Mouse (Mus musculus): ENCODE measurements at regions not wholly inside any gene's neighbourhood (a gene's known extent, or its start where the extent isn't known, plus 50 kb on each side); places are given as distances from the start of the nearest gene placed in this dataset.

GRCm38 (mm10) chr2:147772579-147772978, 274.2 kb downstream of the Foxa2 start:
- TF ChIP-seq POLR2A (IDR thresholded peaks at IDR 0.05; ENCODE audit: low read depth, low read length) (no peak), CTCF (conservative IDR thresholded peaks at IDR 0.05; ENCODE audit: insufficient read depth, insufficient read length, low read depth, low read length) (no peak)
